Mouse (Mus musculus): ENCODE data around the gene Sik2. TPM values are rescaled to one million over a fixed set of nuclear protein-coding genes. Genes with fewer than 3 reads are reported as not detected.

Sik2 gene
- polyA plus RNA-seq, 1 experiment: 10.5 TPM

- H3K4me3 ChIP-seq: no peak overlapping the region
- H3ac ChIP-seq (ENCODE audit: control insufficient read depth, insufficient read length): no peak overlapping the region
- TF ChIP-seq MAX (IDR thresholded peaks at IDR 0.05; ENCODE audit: low read depth) (no peak), POLR2AphosphoS2 (IDR thresholded peaks at IDR 0.05; ENCODE audit: insufficient read length, low read depth) (no peak), USF1 (IDR thresholded peaks at IDR 0.05; ENCODE audit: low read depth) (no peak), MYOG (IDR thresholded peaks at IDR 0.05; ENCODE audit: control insufficient read depth in 1 of 3, insufficient read depth in 1 of 3, insufficient read length in 2 of 3, low read depth in 2 of 3) (no peak), POLR2A (IDR thresholded peaks at IDR 0.05; ENCODE audit: insufficient read length, low read depth) (no peak), SRF (IDR thresholded peaks at IDR 0.05; ENCODE audit: control insufficient read depth, insufficient read length, low read depth) (no peak), E2F4 (IDR thresholded peaks at IDR 0.05; ENCODE audit: insufficient read depth) (no peak), REST (IDR thresholded peaks at IDR 0.05; ENCODE audit: insufficient read depth, insufficient read length) (no peak), MYOD1 (IDR thresholded peaks at IDR 0.05; ENCODE audit: control insufficient read depth in 1 of 3, insufficient read length in 2 of 3, low read depth in 2 of 3) (no peak), TCF3 (IDR thresholded peaks at IDR 0.05; ENCODE audit: insufficient read length, low read depth) (no peak), TCF12 (IDR thresholded peaks at IDR 0.05; ENCODE audit: insufficient read depth, poor library complexity, severe bottlenecking) (no peak), CEBPB (IDR thresholded peaks at IDR 0.05; ENCODE audit: insufficient read depth, poor library complexity, severe bottlenecking) (no peak)
Measured at GRCm38 (mm10) chr9:50981499-50982190, 27.2 kb downstream of the Sik2 start.

DNA sequence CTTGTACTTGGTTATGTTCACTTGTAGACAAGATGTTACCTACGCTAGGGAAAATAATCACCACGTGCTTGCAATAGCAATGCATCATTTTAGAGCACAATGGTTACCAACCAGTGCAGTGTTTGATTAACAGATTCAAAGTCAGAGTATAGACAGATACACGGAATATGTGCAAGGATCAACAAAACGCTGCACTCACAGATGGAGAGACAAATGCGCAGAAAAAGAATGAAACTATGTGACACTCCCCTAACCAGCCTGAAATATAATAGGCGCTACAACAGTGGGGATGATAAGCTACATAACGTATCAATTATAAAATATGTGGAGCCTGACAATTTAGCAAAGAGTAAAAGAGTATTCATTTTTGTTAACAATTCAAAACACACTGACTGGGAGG, 34.2 kb downstream of the Sik2 start:
- Histone ChIP-seq H3K27me3 (ENCODE audit: control insufficient read depth, insufficient read depth, insufficient read length) (no peaks in the 10 kb centered on the region), H3K79me2 (ENCODE audit: control insufficient read depth, insufficient read depth) (no peaks in the 10 kb centered on the region), H3ac (ENCODE audit: control insufficient read depth, insufficient read length) (no peak overlapping the region), H3K4me3 (no peak overlapping the region), H3K36me3 (ENCODE audit: control insufficient read depth, insufficient read depth) (no peaks in the 10 kb centered on the region), H3K4me2 (ENCODE audit: low read depth) (no peak overlapping the region)
- TF ChIP-seq MAX (IDR thresholded peaks at IDR 0.05; ENCODE audit: low read depth) (no peak), REST (IDR thresholded peaks at IDR 0.05; ENCODE audit: insufficient read depth, insufficient read length) (no peak), MYOD1 (IDR thresholded peaks at IDR 0.05; ENCODE audit: control insufficient read depth in 1 of 3, insufficient read length in 2 of 3, low read depth in 2 of 3) (no peak), CEBPB (IDR thresholded peaks at IDR 0.05; ENCODE audit: insufficient read depth, poor library complexity, severe bottlenecking) (no peak), SRF (IDR thresholded peaks at IDR 0.05; ENCODE audit: control insufficient read depth, insufficient read length, low read depth) (no peak), POLR2A (IDR thresholded peaks at IDR 0.05; ENCODE audit: insufficient read length, low read depth) (no peak), E2F4 (IDR thresholded peaks at IDR 0.05; ENCODE audit: insufficient read depth) (no peak), MYOG (IDR thresholded peaks at IDR 0.05; ENCODE audit: control insufficient read depth in 1 of 3, insufficient read depth in 1 of 3, insufficient read length in 2 of 3, low read depth in 2 of 3) (no peak)

More at GRCm38 (mm10) chr9:50981499-50982190, 27.2 kb downstream of the Sik2 start:
- H3K36me3 ChIP-seq (ENCODE audit: control insufficient read depth, insufficient read depth): peaks cover 5% of the 10 kb centered on the region
- H3K79me2 ChIP-seq (ENCODE audit: control insufficient read depth, insufficient read depth): no peaks in the 10 kb centered on the region
- H3K4me2 ChIP-seq (ENCODE audit: low read depth): no peak overlapping the region
- H3K27me3 ChIP-seq (ENCODE audit: control insufficient read depth, insufficient read depth, insufficient read length): no peaks in the 10 kb centered on the region

DNA sequence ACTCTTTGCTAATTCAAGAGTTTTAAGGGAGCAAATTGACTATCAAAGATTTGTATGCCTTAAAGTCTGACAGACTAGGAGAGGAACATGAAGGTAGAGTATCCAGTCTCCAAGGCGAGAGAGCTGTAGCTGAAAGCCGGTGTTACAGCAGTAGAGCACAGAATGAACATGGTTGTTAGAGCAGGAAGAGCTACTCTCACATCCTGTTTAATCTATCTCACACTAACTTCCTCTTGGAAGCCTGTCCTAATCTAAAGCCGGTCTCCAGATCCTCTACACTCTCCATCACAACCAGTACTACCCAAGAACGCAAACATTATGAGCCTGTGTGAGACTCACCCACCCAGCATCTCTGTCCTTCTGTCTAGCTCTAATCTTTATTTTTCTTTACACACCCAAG, 38.5 kb downstream of the Sik2 start:
- TF ChIP-seq POLR2A (IDR thresholded peaks at IDR 0.05; ENCODE audit: insufficient read length, low read depth): no peak
- no peak for TF ChIP-seq SRF (IDR thresholded peaks at IDR 0.05; ENCODE audit: control insufficient read depth, insufficient read length, low read depth)
- no peak for TF ChIP-seq REST (IDR thresholded peaks at IDR 0.05; ENCODE audit: insufficient read depth, insufficient read length)
- no peak for TF ChIP-seq POLR2AphosphoS2 (IDR thresholded peaks at IDR 0.05; ENCODE audit: insufficient read length, low read depth)
- TF ChIP-seq MYOG (IDR thresholded peaks at IDR 0.05; ENCODE audit: control insufficient read depth in 1 of 3, insufficient read depth in 1 of 3, insufficient read length in 2 of 3, low read depth in 2 of 3): no peak
- TF ChIP-seq E2F4 (IDR thresholded peaks at IDR 0.05; ENCODE audit: insufficient read depth): no peak
- no peak for TF ChIP-seq MYOD1 (IDR thresholded peaks at IDR 0.05; ENCODE audit: control insufficient read depth in 1 of 3, insufficient read length in 2 of 3, low read depth in 2 of 3)
- no peak for TF ChIP-seq TCF12 (IDR thresholded peaks at IDR 0.05; ENCODE audit: insufficient read depth, poor library complexity, severe bottlenecking)
- TF ChIP-seq TCF3 (IDR thresholded peaks at IDR 0.05; ENCODE audit: insufficient read length, low read depth): no peak
- TF ChIP-seq USF1 (IDR thresholded peaks at IDR 0.05; ENCODE audit: low read depth): no peak
- no peak for TF ChIP-seq CEBPB (IDR thresholded peaks at IDR 0.05; ENCODE audit: insufficient read depth, poor library complexity, severe bottlenecking)
- TF ChIP-seq MAX (IDR thresholded peaks at IDR 0.05; ENCODE audit: low read depth): no peak
- Histone ChIP-seq H3K27me3 (ENCODE audit: control insufficient read depth, insufficient read depth, insufficient read length) (no peaks in the 10 kb centered on the region), H3K4me2 (ENCODE audit: low read depth) (no peak overlapping the region), H3ac (ENCODE audit: control insufficient read depth, insufficient read length) (no peak overlapping the region), H3K36me3 (ENCODE audit: control insufficient read depth, insufficient read depth) (no peaks in the 10 kb centered on the region), H3K4me3 (no peak overlapping the region), H3K79me2 (ENCODE audit: control insufficient read depth, insufficient read depth) (no peaks in the 10 kb centered on the region)

GRCm38 (mm10) chr9:50969266-50969665, 39.6 kb downstream of the Sik2 start:
- H3ac ChIP-seq (ENCODE audit: control insufficient read depth, insufficient read length): no peak overlapping the region
- H3K27me3 ChIP-seq (ENCODE audit: control insufficient read depth, insufficient read depth, insufficient read length): no peaks in the 10 kb centered on the region
- no peaks in the 10 kb centered on the region for H3K79me2 ChIP-seq (ENCODE audit: control insufficient read depth, insufficient read depth)
- no peak for TF ChIP-seq MYOD1 (IDR thresholded peaks at IDR 0.05; ENCODE audit: control insufficient read depth in 1 of 3, insufficient read length in 2 of 3, low read depth in 2 of 3)
- no peak for TF ChIP-seq TCF12 (IDR thresholded peaks at IDR 0.05; ENCODE audit: insufficient read depth, poor library complexity, severe bottlenecking)
- TF ChIP-seq USF1 (IDR thresholded peaks at IDR 0.05; ENCODE audit: low read depth): no peak
- no peak for TF ChIP-seq MYOG (IDR thresholded peaks at IDR 0.05; ENCODE audit: control insufficient read depth in 1 of 3, insufficient read depth in 1 of 3, insufficient read length in 2 of 3, low read depth in 2 of 3)
- no peak for TF ChIP-seq REST (IDR thresholded peaks at IDR 0.05; ENCODE audit: insufficient read depth, insufficient read length)
- no peak for TF ChIP-seq POLR2AphosphoS2 (IDR thresholded peaks at IDR 0.05; ENCODE audit: insufficient read length, low read depth)
- TF ChIP-seq E2F4 (IDR thresholded peaks at IDR 0.05; ENCODE audit: insufficient read depth): no peak
- H3K36me3 ChIP-seq (ENCODE audit: control insufficient read depth, insufficient read depth): no peaks in the 10 kb centered on the region
- no peak overlapping the region for H3K4me3 ChIP-seq
- no peak overlapping the region for H3K4me2 ChIP-seq (ENCODE audit: low read depth)
